Mouse (Mus musculus) midbrain, embryonic 14.5 days (tissue): ENCODE results near the gene Fam89b. TPM values are rescaled to one million over a fixed set of nuclear protein-coding genes. Genes with fewer than 3 reads are reported as not detected.
A peak's percentile ranks its signal among the peaks of the same experiment; 100 is the strongest.

ENCODE experiments used
- ATAC-seq: fragments of 200-750 bp; cut with Nextera tagmentation; 2 replicates; pipeline ENCODE4 v1.8.0; 2017; ENCODE audit warnings: moderate number of reproducible peaks, moderate library complexity; ENCODE audit not compliant: low FRiP score, low TSS enrichment
- DNase-seq: peaks from one replicate; pipeline ENCODE4 v3.0.0-alpha.2; 2015
- H3K27ac ChIP-seq: fragments of 300-500 bp; sonication (generic); replicated peaks from 2 replicates; pipeline ENCODE4 v1.5.1; 2014; ENCODE audit warnings: mild to moderate bottlenecking, low read depth, low read length, moderate library complexity
- H3K27me3 ChIP-seq: fragments of 300-500 bp; sonication (generic); 2 replicates; pipeline ENCODE4 v1.6.1; 2014; ENCODE audit warnings: low read length, control low read depth, mixed read lengths; ENCODE audit not compliant: control insufficient read depth, insufficient read depth
- H3K36me3 ChIP-seq: fragments of 300-500 bp; sonication (generic); 2 replicates; pipeline ENCODE4 v1.6.1; 2014; ENCODE audit warnings: low read length, control low read depth; ENCODE audit not compliant: control insufficient read depth, insufficient read depth
- H3K4me1 ChIP-seq: fragments of 300-500 bp; sonication (generic); 2 replicates; pipeline ENCODE4 v1.6.1; 2014; ENCODE audit warnings: mild to moderate bottlenecking, antibody characterized with exemption, low read length, control low read depth; ENCODE audit not compliant: control insufficient read depth, insufficient read depth
- H3K4me2 ChIP-seq: fragments of 300-500 bp; sonication (generic); 2 replicates; pipeline ENCODE4 v1.6.1; 2014; ENCODE audit warnings: mild to moderate bottlenecking, low read length, moderate library complexity
- H3K4me3 ChIP-seq: fragments of 300-500 bp; sonication (generic); replicated peaks from 2 replicates; pipeline ENCODE4 v1.5.1; 2014; ENCODE audit warnings: low read depth, low read length
- H3K9ac ChIP-seq: fragments of 300-500 bp; sonication (generic); replicated peaks from 2 replicates; pipeline ENCODE4 v1.6.1; 2014; ENCODE audit warnings: mild to moderate bottlenecking, low read length, moderate library complexity
- H3K9me3 ChIP-seq: fragments of 300-500 bp; sonication (generic); 2 replicates; pipeline ENCODE4 v1.6.1; 2016; ENCODE audit warnings: low read length, control low read depth, mixed read lengths; ENCODE audit not compliant: control insufficient read depth
- WGBS: fragments of 180-500 bp; shearing (Covaris S2); extraction: QIAGEN DNeasy Blood & Tissue Kit; methylation state at CpG from one replicate; pipeline ENCODE4 v1.1.7; 2014; 5-methylcytosine and 5-hydroxymethylcytosine counted together
- polyA plus RNA-seq: library from polyadenylated mRNA; unstranded; fragments of >200 nt; fragmentation: Nextera tagmentation; extraction: Ambion mirVana; gene quantifications from 2 replicates; pipeline ENCODE4 v1.2.1, GENCODE M21; 2014

Gene Fam89b
- polyA plus RNA-seq, 1 experiment from 2014 or later = 169 TPM

GRCm38 (mm10) chr19:5722848-5723425 lies 6.5 kb downstream of the Fam89b start:
- Histone ChIP-seq H3K4me2 (no peak overlapping the region), H3K27ac (no peak overlapping the region), H3K36me3 (peaks cover 76% of the 10 kb centered on the region), H3K9me3 (no peaks in the 10 kb centered on the region), H3K4me1 (peaks cover 27% of the 10 kb centered on the region), H3K9ac (no peak overlapping the region), H3K27me3 (no peaks in the 10 kb centered on the region), H3K4me3 (no peak overlapping the region)
- no peak for DNase-seq
- ATAC-seq = no peak
- WGBS = 93% methylated on average over 7 of the region's 7 CpGs

GRCm38 (mm10) chr19:5721233-5721632 lies 8.2 kb downstream of the Fam89b start:
- Histone ChIP-seq H3K4me2 (no peak overlapping the region), H3K9me3 (no peaks in the 10 kb centered on the region), H3K9ac (no peak overlapping the region), H3K27ac (no peak overlapping the region), H3K36me3 (peaks cover 76% of the 10 kb centered on the region), H3K27me3 (no peaks in the 10 kb centered on the region), H3K4me1 (peaks cover 23% of the 10 kb centered on the region), H3K4me3 (no peak overlapping the region)
- WGBS = 95% methylated on average over 6 of the region's 6 CpGs
- DNase-seq = no peak
- no peak for ATAC-seq

- no peak for ATAC-seq
- WGBS = 42% methylated on average over 10 of the region's 10 CpGs
- H3K27me3 ChIP-seq = no peaks in the 10 kb centered on the region
- H3K27ac ChIP-seq = peak overlapping the region; percentile 45; the same call in 1 of the 2 replicates
- H3K36me3 ChIP-seq = peaks cover 72% of the 10 kb centered on the region
- H3K9me3 ChIP-seq = no peaks in the 10 kb centered on the region
- peak; percentile 14 for DNase-seq
- peaks cover 15% of the 10 kb centered on the region for H3K4me1 ChIP-seq
- no peak overlapping the region; the same call in 1 of the 2 replicates for H3K9ac ChIP-seq
- no peak overlapping the region; the same call in 1 of the 2 replicates for H3K4me2 ChIP-seq
- no peak overlapping the region for H3K4me3 ChIP-seq
Observed at GRCm38 (mm10) chr19:5716955-5717354, 12.5 kb downstream of the Fam89b start.

GRCm38 (mm10) chr19:5715793-5716688 lies 13.4 kb downstream of the Fam89b start:
- Histone ChIP-seq H3K36me3 (peaks cover 65% of the 10 kb centered on the region), H3K9me3 (no peaks in the 10 kb centered on the region), H3K4me1 (peaks cover 15% of the 10 kb centered on the region), H3K9ac (peak overlapping the region; percentile 51; the same call in 1 of the 2 replicates), H3K27ac (peak overlapping the region; percentile 49; the same call in 1 of the 2 replicates), H3K4me3 (peak overlapping the region; percentile 25), H3K4me2 (peak overlapping the region; percentile 52), H3K27me3 (no peaks in the 10 kb centered on the region)
- WGBS = 13% methylated on average over 43 of the region's 43 CpGs
- DNase-seq (peak; percentile 81), ATAC-seq (peak; percentile 72)

- Histone ChIP-seq H3K4me1 (peaks cover 15% of the 10 kb centered on the region), H3K4me2 (no peak overlapping the region), H3K9me3 (no peaks in the 10 kb centered on the region), H3K9ac (no peak overlapping the region), H3K27ac (no peak overlapping the region), H3K36me3 (peaks cover 62% of the 10 kb centered on the region), H3K27me3 (no peaks in the 10 kb centered on the region), H3K4me3 (no peak overlapping the region)
- 20% methylated on average over 2 of the region's 2 CpGs for WGBS
- no peak for DNase-seq
- ATAC-seq = no peak
Observed at GRCm38 (mm10) chr19:5713730-5714129, 15.7 kb downstream of the Fam89b start.

GRCm38 (mm10) chr19:5713255-5713654 lies 16.2 kb downstream of the Fam89b start:
- no peak for DNase-seq
- peaks cover 62% of the 10 kb centered on the region for H3K36me3 ChIP-seq

GRCm38 (mm10) chr19:5711907-5712460 lies 17.5 kb downstream of the Fam89b start:
- no peaks in the 10 kb centered on the region for H3K9me3 ChIP-seq
- H3K27ac ChIP-seq = no peak overlapping the region
- H3K4me1 ChIP-seq = peaks cover 12% of the 10 kb centered on the region
- H3K4me2 ChIP-seq = no peak overlapping the region
- DNase-seq (no peak), ATAC-seq (no peak)
- H3K4me3 ChIP-seq = no peak overlapping the region
- 94% methylated on average over 14 of the region's 14 CpGs for WGBS
- H3K9ac ChIP-seq = no peak overlapping the region
- peaks cover 67% of the 10 kb centered on the region for H3K36me3 ChIP-seq
- no peaks in the 10 kb centered on the region for H3K27me3 ChIP-seq

More at GRCm38 (mm10) chr19:5713255-5713654, 16.2 kb downstream of the Fam89b start:
- Histone ChIP-seq H3K4me1 (peaks cover 15% of the 10 kb centered on the region), H3K9me3 (no peaks in the 10 kb centered on the region), H3K27me3 (no peaks in the 10 kb centered on the region), H3K27ac (no peak overlapping the region), H3K4me2 (no peak overlapping the region), H3K9ac (no peak overlapping the region), H3K4me3 (no peak overlapping the region)
- WGBS = 82% methylated on average over 5 of the region's 5 CpGs
- ATAC-seq = no peak

- Histone ChIP-seq H3K27me3 (no peaks in the 10 kb centered on the region), H3K4me1 (peaks cover 4% of the 10 kb centered on the region), H3K4me3 (no peak overlapping the region), H3K9ac (no peak overlapping the region), H3K4me2 (no peak overlapping the region), H3K9me3 (no peaks in the 10 kb centered on the region), H3K27ac (no peak overlapping the region), H3K36me3 (peaks cover 71% of the 10 kb centered on the region)
- ATAC-seq (no peak), DNase-seq (peak; percentile 83)
- 5% methylated on average over 3 of the region's 3 CpGs for WGBS
Observed at GRCm38 (mm10) chr19:5711218-5711617, 18.2 kb downstream of the Fam89b start.
